Comparison of ENCODE assay signal across 28 mouse cellular contexts in genomic region chr3:87215176-87215575, GRCm38 (mm10). TPM values are rescaled to one million over a fixed set of nuclear protein-coding genes. Genes with fewer than 3 reads are reported as not detected.
A peak's percentile ranks its signal among the peaks of the same experiment; 100 is the strongest.
DNase-seq lines count a peak whose midpoint lies in the region; ATAC-seq and TF ChIP-seq lines count a peak whose summit lies in the region.
"Had no signal": no experiment of that assay in that cellular context is flagged by ENCODE, and none has a peak within 500 bp of the region (broad histone marks: within the 10 kb centered on the region; RNA-seq: fewer than 3 reads in every experiment).

No protein-coding gene starts in this region.

- no peak for TF ChIP-seq POLR2A in liver, adult 2 months (IDR thresholded peaks at IDR 0.05; ENCODE audit: extremely low read depth, insufficient read depth, low read length)
- no peak for TF ChIP-seq POLR2A in CH12.LX (IDR thresholded peaks at IDR 0.05; ENCODE audit: low read depth, low read length)
- TF ChIP-seq POLR2A in bone marrow macrophage, adult 2 months (IDR thresholded peaks at IDR 0.05; ENCODE audit: borderline replicate concordance, low read depth, low read length) = no peak

- H3K36me3 ChIP-seq in liver, adult 2 months (ENCODE audit: control insufficient read depth, insufficient read depth, low read length) = no peaks in the 10 kb centered on the region
- no peaks in the 10 kb centered on the region for H3K36me3 ChIP-seq in liver, embryonic 12.5 days
- no peaks in the 10 kb centered on the region for H3K36me3 ChIP-seq in CH12.LX (replicated peaks in 1 of 2; ENCODE audit: control insufficient read depth in 1 of 2, insufficient read depth in 1 of 2, low read length in 1 of 2)
- H3K36me3 ChIP-seq: embryonic facial prominence, embryonic 12.5 days; embryonic facial prominence, embryonic 15.5 days; hindbrain, embryonic 10.5 days; hindbrain, embryonic 13.5 days had no signal

- no peak for TF ChIP-seq EP300 in CH12.LX (IDR thresholded peaks at IDR 0.05; ENCODE audit: low read length)

- no peaks in the 10 kb centered on the region for H3K9me3 ChIP-seq in liver, embryonic 12.5 days (replicated peaks)
- H3K9me3 ChIP-seq in CH12.LX (replicated peaks; ENCODE audit: low read length) = no peaks in the 10 kb centered on the region
- H3K9me3 ChIP-seq: embryonic facial prominence, embryonic 12.5 days; embryonic facial prominence, embryonic 15.5 days; hindbrain, embryonic 10.5 days; hindbrain, embryonic 13.5 days had no signal

- H3K79me2 ChIP-seq in liver, adult 2 months (ENCODE audit: control insufficient read depth, insufficient read depth, low read length) = no peaks in the 10 kb centered on the region
- H3K79me2 ChIP-seq in CH12.LX (replicated peaks; ENCODE audit: control insufficient read depth, extremely low read depth, insufficient read depth, poor library complexity, severe bottlenecking) = no peaks in the 10 kb centered on the region

- H3K4me2 ChIP-seq in liver, embryonic 12.5 days = no peak overlapping the region
- no peak overlapping the region for H3K4me2 ChIP-seq in CH12.LX (ENCODE audit: insufficient read depth, low read depth, poor library complexity, severe bottlenecking)
- H3K4me2 ChIP-seq: embryonic facial prominence, embryonic 12.5 days; embryonic facial prominence, embryonic 15.5 days; heart, embryonic 11.5 days; hindbrain, embryonic 13.5 days had no signal

- no peak for ATAC-seq in liver, embryonic 12.5 days
- ATAC-seq: forebrain, embryonic 14.5 days; forebrain, postnatal 0 days; hindbrain, embryonic 16.5 days; inflammation-experienced regulatory T-cells, adult 6 months had no signal

- TF ChIP-seq CTCF in liver, adult 2 months (IDR thresholded peaks at IDR 0.05; ENCODE audit: low read depth, low read length) = no peak
- no peak for TF ChIP-seq CTCF in CH12.LX (conservative IDR thresholded peaks at IDR 0.05 in 1 of 2, IDR thresholded peaks at IDR 0.05 in 1 of 2; ENCODE audit: low read depth in 2 of 2, low read length in 2 of 2)
- TF ChIP-seq CTCF in bone marrow macrophage, adult 2 months (IDR thresholded peaks at IDR 0.05; ENCODE audit: low read depth, low read length) = no peak

- in situ Hi-C loops in CH12.LX (cut with MboI; ENCODE audit: low pct_ligation_motif_present, low pct_unique_long_range_greater_than_20kb, low sequenced_read_pairs) = no loop called here

- H3K9ac ChIP-seq in liver, adult 2 months (ENCODE audit: low read depth, low read length) = no peak overlapping the region
- no peak overlapping the region for H3K9ac ChIP-seq in liver, embryonic 12.5 days
- no peak overlapping the region for H3K9ac ChIP-seq in CH12.LX (ENCODE audit: insufficient read depth, low read depth)
- H3K9ac ChIP-seq: embryonic facial prominence, embryonic 12.5 days; embryonic facial prominence, embryonic 15.5 days; forebrain, postnatal 0 days; hindbrain, embryonic 13.5 days had no signal

- DNase-seq in liver, adult 2 months (ENCODE audit: extremely low read depth, low read depth, low spot score) = peak; percentile 11
- peak; percentile 42 for DNase-seq in 416B (ENCODE audit: low read depth)
- DNase-seq in CH12.LX (ENCODE audit: extremely low read depth) = no peak
- no peak for DNase-seq in adrenal gland, postnatal 25 days
- no peak for DNase-seq in heart, postnatal 4 days
- DNase-seq in thymus, adult 18-20 months = no peak
- DNase-seq: adrenal gland, adult 8-10 months; adrenal gland, postnatal 36 days; cerebellum, adult 11 months; cerebellum, adult 2 months; cerebellum, adult 9-11 months; cerebellum, postnatal 25 days; forebrain, postnatal 0 days; gastrocnemius, adult 2 months; gastrocnemius, postnatal 14 days had no signal

- no peaks in the 10 kb centered on the region for H3K27me3 ChIP-seq in liver, adult 2 months (ENCODE audit: control insufficient read depth, insufficient read depth, low read length)
- H3K27me3 ChIP-seq in liver, embryonic 12.5 days (replicated peaks) = no peaks in the 10 kb centered on the region
- peaks cover 4% of the 10 kb centered on the region for H3K27me3 ChIP-seq in CH12.LX (replicated peaks)
- H3K27me3 ChIP-seq: embryonic facial prominence, embryonic 12.5 days; embryonic facial prominence, embryonic 15.5 days; hindbrain, embryonic 13.5 days had no signal

- no peak for TF ChIP-seq RAD21 in CH12.LX (IDR thresholded peaks at IDR 0.05; ENCODE audit: low read depth, low read length)

- no peaks in the 10 kb centered on the region for H3K4me1 ChIP-seq in liver, adult 2 months (ENCODE audit: control insufficient read depth, insufficient read depth, low read length)
- H3K4me1 ChIP-seq in liver, embryonic 12.5 days = no peaks in the 10 kb centered on the region
- H3K4me1 ChIP-seq in CH12.LX (ENCODE audit: control insufficient read depth in 1 of 2, insufficient read depth in 2 of 2) = peaks cover 9 to 19% of the 10 kb centered on the region in 2 experiments
- H3K4me1 ChIP-seq in bone marrow macrophage, adult 2 months (ENCODE audit: control insufficient read depth, insufficient read depth, low read length) = peaks cover 7% of the 10 kb centered on the region
- H3K4me1 ChIP-seq: embryonic facial prominence, embryonic 12.5 days; embryonic facial prominence, embryonic 15.5 days; hindbrain, embryonic 10.5 days; hindbrain, embryonic 13.5 days had no signal

- dilution Hi-C loops in CH12.LX (cut with MboI; ENCODE audit: extremely low pct_ligation_motif_present, extremely low pct_unique_long_range_greater_than_20kb, low sequenced_read_pairs) = no loop called here

- no peak overlapping the region for H3K4me3 ChIP-seq in liver, adult 2 months (ENCODE audit: insufficient read depth, low read depth, low read length)
- H3K4me3 ChIP-seq in liver, embryonic 12.5 days = no peak overlapping the region
- H3K4me3 ChIP-seq in CH12.LX (replicated peaks in 1 of 3; ENCODE audit: low read depth in 2 of 3, low read length in 2 of 3, poor library complexity in 1 of 3) = no peak overlapping the region
- no peak overlapping the region for H3K4me3 ChIP-seq in bone marrow macrophage, adult 2 months (ENCODE audit: insufficient read depth, low read length)
- H3K4me3 ChIP-seq: embryonic facial prominence, embryonic 12.5 days; embryonic facial prominence, embryonic 15.5 days; gastrocnemius, adult 2 months; hindbrain, embryonic 10.5 days; hindbrain, embryonic 13.5 days had no signal

- H3K27ac ChIP-seq in liver, adult 2 months (replicated peaks; ENCODE audit: insufficient read depth, low read depth, low read length) = no peak overlapping the region
- no peak overlapping the region for H3K27ac ChIP-seq in liver, embryonic 12.5 days
- H3K27ac ChIP-seq in CH12.LX (ENCODE audit: insufficient read depth, low read depth) = no peak overlapping the region
- peak overlapping the region; percentile 35; the same call in 1 of the 2 replicates for H3K27ac ChIP-seq in bone marrow macrophage, adult 2 months (ENCODE audit: insufficient read depth, low read depth, low read length)
- H3K27ac ChIP-seq: embryonic facial prominence, embryonic 12.5 days; embryonic facial prominence, embryonic 15.5 days; gastrocnemius, adult 2 months; hindbrain, embryonic 10.5 days; hindbrain, embryonic 13.5 days had no signal

- 79% methylated on average over 11 of the region's 11 CpGs for WGBS in liver, adult 2 months
- 25% methylated on average over 11 of the region's 11 CpGs for WGBS in liver, embryonic 12.5 days (ENCODE audit: insufficient replicate concordance)

TF ChIP-seq in CH12.LX, 34 proteins besides CTCF, POLR2A, EP300 and RAD21:
- TF ChIP-seq BHLHE40 (IDR thresholded peaks at IDR 0.05; ENCODE audit: low read depth, low read length) = peak; percentile 40; the same call in 1 of the 2 replicates
- no peak for TF ChIP-seq TCF12 (IDR thresholded peaks at IDR 0.05; ENCODE audit: low read depth, low read length)

RNA-seq across cellular contexts. Expression of gene Kirrel, which starts 40.6 kb away (rescaled TPM):
- total RNA-seq in liver, adult 2 months (2014; rRNA removed) = 0.40 and 0.46 TPM in 2 replicates
- 0.78 and 0.81 TPM in 2 replicates for polyA plus RNA-seq in liver, adult 2 months (2012; rRNA removed)
- 2.4 and 2.7 TPM in 2 replicates for polyA plus RNA-seq in liver, embryonic 12.5 days (2016; fragmentation: Nextera tagmentation; extraction: Ambion mirVana)
- total RNA-seq in CH12.LX (2012; rRNA removed) = not detected in 2 replicates
- total RNA-seq in CH12.LX (2014; rRNA removed) = not detected in 2 replicates
- polyA plus RNA-seq in CH12.LX (2012; ENCODE audit: insufficient read length, low read depth) = not detected in 2 replicates
- 0.33 and 0.46 TPM in 2 replicates for polyA plus RNA-seq in bone marrow macrophage, adult 2 months (2012; ENCODE audit: insufficient read depth, insufficient read length, missing spikeins)
- total RNA-seq in adrenal gland, postnatal 25 days (2021) = 15.2 and 18.1 TPM in 2 replicates
- total RNA-seq in heart, postnatal 4 days (2021) = 10 to 100 TPM; 19.5 to 19.6 TPM
- total RNA-seq: MEL had no signal
- polyA plus RNA-seq: inflammation-experienced regulatory T-cells, adult 6 months had no signal

RNA-seq across cellular contexts. Expression of gene Fcrls, which starts 48.4 kb away (rescaled TPM):
- 0.09 and 0.20 TPM in 2 replicates for total RNA-seq in liver, adult 2 months (2014; rRNA removed)
- 0.07 TPM in 1 of 2 replicates, not detected in the other for polyA plus RNA-seq in liver, adult 2 months (2012; rRNA removed)
- polyA plus RNA-seq in liver, embryonic 12.5 days (2016; fragmentation: Nextera tagmentation; extraction: Ambion mirVana) = 2.1 and 2.5 TPM in 2 replicates
- total RNA-seq in CH12.LX (2012; rRNA removed) (not detected in 2 replicates), CH12.LX (2014; rRNA removed) (not detected in 2 replicates)
- polyA plus RNA-seq in CH12.LX (2012; ENCODE audit: insufficient read length, low read depth) = 0.13 and 0.14 TPM in 2 replicates
- polyA plus RNA-seq in bone marrow macrophage, adult 2 months (2012; ENCODE audit: insufficient read depth, insufficient read length, missing spikeins) = 476 and 524 TPM in 2 replicates
- 2.4 and 2.8 TPM in 2 replicates for total RNA-seq in adrenal gland, postnatal 25 days (2021)
- 1 to 10 TPM; 5.5 to 5.6 TPM for total RNA-seq in heart, postnatal 4 days (2021)
- total RNA-seq: common myeloid progenitor, adult 5-6 weeks; MEL had no signal
- polyA plus RNA-seq: C2C12 had no signal

Comparison
In these comparisons a context has a peak if more than half of its experiments do, and no peak if none do; other contexts are left out.
1. DNase-seq: peak in liver, adult 2 months (single experiment) and 416B (single experiment); none in CH12.LX (single experiment), adrenal gland, postnatal 25 days (single experiment), heart, postnatal 4 days (single experiment) and thymus, adult 18-20 months (0 of 2).
2. RNA of gene Kirrel, which starts 40.6 kb away (total RNA-seq): 19.5 to 19.6 TPM in heart, postnatal 4 days and 15.2 to 18.1 TPM in adrenal gland, postnatal 25 days; 0.40 to 0.46 TPM in liver, adult 2 months and not detected in CH12.LX; every median in the first group is over 10 times any median in the second.